Mouse (Mus musculus): ENCODE measurements at regions not wholly inside any gene's neighbourhood (a gene's known extent, or its start where the extent isn't known, plus 50 kb on each side); places are given as distances from the start of the nearest gene placed in this dataset.

GRCm38 (mm10) chr8:26804089-26804488 lies 173.0 kb upstream of the Zfp703 start:
- no peak overlapping the region for H3ac ChIP-seq (ENCODE audit: control insufficient read depth, insufficient read length, low read depth)
- TF ChIP-seq USF1 (IDR thresholded peaks at IDR 0.05; ENCODE audit: low read depth) (no peak), MYOD1 (IDR thresholded peaks at IDR 0.05; ENCODE audit: control insufficient read depth, insufficient read length, low read depth) (no peak), MYOG (IDR thresholded peaks at IDR 0.05; ENCODE audit: control insufficient read depth, extremely low read depth, insufficient read length) (no peak), CTCF (IDR thresholded peaks at IDR 0.05; ENCODE audit: control insufficient read depth, insufficient read depth, insufficient read length) (no peak), FOSL1 (IDR thresholded peaks at IDR 0.05; ENCODE audit: insufficient read depth, low read length, poor library complexity, severe bottlenecking) (no peak), MAX (IDR thresholded peaks at IDR 0.05) (no peak), CEBPB (IDR thresholded peaks at IDR 0.05; ENCODE audit: low read depth) (no peak)
- no peaks in the 10 kb centered on the region for H3K27me3 ChIP-seq (ENCODE audit: control insufficient read depth, insufficient read depth, insufficient read length)
- H3K36me3 ChIP-seq (ENCODE audit: control insufficient read depth, insufficient read depth), result no peaks in the 10 kb centered on the region
- H3K4me3 ChIP-seq (ENCODE audit: insufficient read depth, poor library complexity, severe bottlenecking), result no peak overlapping the region
- no peaks in the 10 kb centered on the region for H3K79me3 ChIP-seq (ENCODE audit: low read depth)
- no peaks in the 10 kb centered on the region for H3K79me2 ChIP-seq (ENCODE audit: control insufficient read depth, insufficient read depth)

GRCm38 (mm10) chr8:26804901-26805341 lies 172.2 kb upstream of the Zfp703 start:
- TF ChIP-seq CTCF (IDR thresholded peaks at IDR 0.05; ENCODE audit: control insufficient read depth, insufficient read depth, insufficient read length), result no peak
- TF ChIP-seq MAX (IDR thresholded peaks at IDR 0.05), result no peak
- no peak for TF ChIP-seq CEBPB (IDR thresholded peaks at IDR 0.05; ENCODE audit: low read depth)
- no peak for TF ChIP-seq MYOG (IDR thresholded peaks at IDR 0.05; ENCODE audit: control insufficient read depth, extremely low read depth, insufficient read length)
- no peak for TF ChIP-seq FOSL1 (IDR thresholded peaks at IDR 0.05; ENCODE audit: insufficient read depth, low read length, poor library complexity, severe bottlenecking)
- TF ChIP-seq MYOD1 (IDR thresholded peaks at IDR 0.05; ENCODE audit: control insufficient read depth, insufficient read length, low read depth), result no peak
- no peak for TF ChIP-seq USF1 (IDR thresholded peaks at IDR 0.05; ENCODE audit: low read depth)
- H3K36me3 ChIP-seq (ENCODE audit: control insufficient read depth, insufficient read depth), result no peaks in the 10 kb centered on the region
- H3K79me3 ChIP-seq (ENCODE audit: low read depth), result no peaks in the 10 kb centered on the region
- no peaks in the 10 kb centered on the region for H3K79me2 ChIP-seq (ENCODE audit: control insufficient read depth, insufficient read depth)
- no peak overlapping the region for H3K4me3 ChIP-seq (ENCODE audit: insufficient read depth, poor library complexity, severe bottlenecking)
- no peaks in the 10 kb centered on the region for H3K27me3 ChIP-seq (ENCODE audit: control insufficient read depth, insufficient read depth, insufficient read length)
- no peak overlapping the region for H3ac ChIP-seq (ENCODE audit: control insufficient read depth, insufficient read length, low read depth)

GRCm38 (mm10) chr8:26805371-26805821 lies 171.7 kb upstream of the Zfp703 start:
- Histone ChIP-seq H3ac (ENCODE audit: control insufficient read depth, insufficient read length, low read depth) (peak overlapping the region; percentile 3), H3K79me2 (ENCODE audit: control insufficient read depth, insufficient read depth) (no peaks in the 10 kb centered on the region), H3K79me3 (ENCODE audit: low read depth) (no peaks in the 10 kb centered on the region), H3K4me3 (ENCODE audit: insufficient read depth, poor library complexity, severe bottlenecking) (no peak overlapping the region), H3K36me3 (ENCODE audit: control insufficient read depth, insufficient read depth) (no peaks in the 10 kb centered on the region), H3K27me3 (ENCODE audit: control insufficient read depth, insufficient read depth, insufficient read length) (no peaks in the 10 kb centered on the region)
- TF ChIP-seq CTCF (IDR thresholded peaks at IDR 0.05; ENCODE audit: control insufficient read depth, insufficient read depth, insufficient read length) (no peak), MYOD1 (IDR thresholded peaks at IDR 0.05; ENCODE audit: control insufficient read depth, insufficient read length, low read depth) (no peak), MYOG (IDR thresholded peaks at IDR 0.05; ENCODE audit: control insufficient read depth, extremely low read depth, insufficient read length) (no peak), FOSL1 (IDR thresholded peaks at IDR 0.05; ENCODE audit: insufficient read depth, low read length, poor library complexity, severe bottlenecking) (no peak), USF1 (IDR thresholded peaks at IDR 0.05; ENCODE audit: low read depth) (no peak), CEBPB (IDR thresholded peaks at IDR 0.05; ENCODE audit: low read depth) (no peak), MAX (IDR thresholded peaks at IDR 0.05) (no peak)

GRCm38 (mm10) chr8:26808111-26808651 lies 168.9 kb upstream of the Zfp703 start:
- Histone ChIP-seq H3K79me3 (ENCODE audit: low read depth) (no peaks in the 10 kb centered on the region), H3K36me3 (ENCODE audit: control insufficient read depth, insufficient read depth) (no peaks in the 10 kb centered on the region), H3K27me3 (ENCODE audit: control insufficient read depth, insufficient read depth, insufficient read length) (no peaks in the 10 kb centered on the region), H3K79me2 (ENCODE audit: control insufficient read depth, insufficient read depth) (no peaks in the 10 kb centered on the region), H3ac (ENCODE audit: control insufficient read depth, insufficient read length, low read depth) (no peak overlapping the region), H3K4me3 (ENCODE audit: insufficient read depth, poor library complexity, severe bottlenecking) (no peak overlapping the region)
- TF ChIP-seq FOSL1 (IDR thresholded peaks at IDR 0.05; ENCODE audit: insufficient read depth, low read length, poor library complexity, severe bottlenecking), result no peak
- TF ChIP-seq CTCF (IDR thresholded peaks at IDR 0.05; ENCODE audit: control insufficient read depth, insufficient read depth, insufficient read length), result no peak
- no peak for TF ChIP-seq USF1 (IDR thresholded peaks at IDR 0.05; ENCODE audit: low read depth)
- no peak for TF ChIP-seq MYOG (IDR thresholded peaks at IDR 0.05; ENCODE audit: control insufficient read depth, extremely low read depth, insufficient read length)
- no peak for TF ChIP-seq MYOD1 (IDR thresholded peaks at IDR 0.05; ENCODE audit: control insufficient read depth, insufficient read length, low read depth)
- TF ChIP-seq CEBPB (IDR thresholded peaks at IDR 0.05; ENCODE audit: low read depth), result no peak
- TF ChIP-seq MAX (IDR thresholded peaks at IDR 0.05), result no peak

GRCm38 (mm10) chr8:26808771-26809170 lies 168.4 kb upstream of the Zfp703 start:
- Histone ChIP-seq H3K36me3 (ENCODE audit: control insufficient read depth, insufficient read depth) (no peaks in the 10 kb centered on the region), H3K4me3 (ENCODE audit: insufficient read depth, poor library complexity, severe bottlenecking) (no peak overlapping the region), H3K27me3 (ENCODE audit: control insufficient read depth, insufficient read depth, insufficient read length) (no peaks in the 10 kb centered on the region), H3ac (ENCODE audit: control insufficient read depth, insufficient read length, low read depth) (peak overlapping the region; percentile 22), H3K79me2 (ENCODE audit: control insufficient read depth, insufficient read depth) (no peaks in the 10 kb centered on the region), H3K79me3 (ENCODE audit: low read depth) (no peaks in the 10 kb centered on the region)
- TF ChIP-seq CTCF (IDR thresholded peaks at IDR 0.05; ENCODE audit: control insufficient read depth, insufficient read depth, insufficient read length), result no peak
- TF ChIP-seq MYOD1 (IDR thresholded peaks at IDR 0.05; ENCODE audit: control insufficient read depth, insufficient read length, low read depth), result peak; percentile 51
- TF ChIP-seq CEBPB (IDR thresholded peaks at IDR 0.05; ENCODE audit: low read depth), result no peak
- TF ChIP-seq USF1 (IDR thresholded peaks at IDR 0.05; ENCODE audit: low read depth), result no peak

GRCm38 (mm10) chr8:26809943-26810342 lies 167.2 kb upstream of the Zfp703 start:
- H3K79me3 ChIP-seq (ENCODE audit: low read depth), result no peaks in the 10 kb centered on the region
- H3K36me3 ChIP-seq (ENCODE audit: control insufficient read depth, insufficient read depth), result no peaks in the 10 kb centered on the region
- H3K27me3 ChIP-seq (ENCODE audit: control insufficient read depth, insufficient read depth, insufficient read length), result no peaks in the 10 kb centered on the region
- TF ChIP-seq CTCF (IDR thresholded peaks at IDR 0.05; ENCODE audit: control insufficient read depth, insufficient read depth, insufficient read length), result no peak
- no peaks in the 10 kb centered on the region for H3K79me2 ChIP-seq (ENCODE audit: control insufficient read depth, insufficient read depth)
- H3K4me3 ChIP-seq (ENCODE audit: insufficient read depth, poor library complexity, severe bottlenecking), result no peak overlapping the region
- no peak overlapping the region for H3ac ChIP-seq (ENCODE audit: control insufficient read depth, insufficient read length, low read depth)

Data from C2C12 (cell line).